Mouse (Mus musculus): ENCODE measurements around the gene Rapgef6. TPM values are rescaled to one million over a fixed set of nuclear protein-coding genes. Genes with fewer than 3 reads are reported as not detected.
"Not testable (repeated sequence)": the region's sequence is repeated elsewhere in the genome, so short reads cannot be mapped to it uniquely, and the experiment has no call there.

The Rapgef6 gene
- polyA plus RNA-seq, 3 experiments from 2014 or later, result 104 to 248 (median 244) TPM

GRCm38 (mm10) chr11:54592585-54592984, 69.9 kb downstream of the Rapgef6 start:
- ATAC-seq, result no peak

- ATAC-seq, result no peak
Measured at GRCm38 (mm10) chr11:54594049-54594448, 71.4 kb downstream of the Rapgef6 start.

DNA sequence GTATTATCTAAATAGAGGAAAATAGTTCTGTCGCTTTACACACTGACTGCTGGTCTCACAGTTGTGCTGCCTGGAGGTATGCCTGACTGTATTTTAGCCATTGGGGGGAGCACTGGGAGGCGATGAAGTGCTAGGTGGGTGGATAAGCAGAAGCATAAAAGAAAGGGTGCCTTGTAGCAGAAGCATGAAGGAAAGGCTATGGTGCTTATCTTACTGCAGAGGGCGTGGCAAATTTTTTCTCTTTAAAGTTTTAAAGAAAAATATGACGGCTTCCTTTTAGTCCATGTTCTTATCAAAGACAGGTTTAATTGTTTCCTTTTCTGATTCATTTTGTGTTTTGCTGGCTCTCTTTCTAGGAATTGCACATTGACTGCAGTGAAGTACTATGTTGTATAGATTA, 72.4 kb downstream of the Rapgef6 start:
- ATAC-seq, result peak; percentile 33

GRCm38 (mm10) chr11:54595905-54596555, 73.4 kb downstream of the Rapgef6 start:
- no peak for ATAC-seq

GRCm38 (mm10) chr11:54597902-54598447, 75.3 kb downstream of the Rapgef6 start:
- ATAC-seq, result peak; percentile 42

DNA sequence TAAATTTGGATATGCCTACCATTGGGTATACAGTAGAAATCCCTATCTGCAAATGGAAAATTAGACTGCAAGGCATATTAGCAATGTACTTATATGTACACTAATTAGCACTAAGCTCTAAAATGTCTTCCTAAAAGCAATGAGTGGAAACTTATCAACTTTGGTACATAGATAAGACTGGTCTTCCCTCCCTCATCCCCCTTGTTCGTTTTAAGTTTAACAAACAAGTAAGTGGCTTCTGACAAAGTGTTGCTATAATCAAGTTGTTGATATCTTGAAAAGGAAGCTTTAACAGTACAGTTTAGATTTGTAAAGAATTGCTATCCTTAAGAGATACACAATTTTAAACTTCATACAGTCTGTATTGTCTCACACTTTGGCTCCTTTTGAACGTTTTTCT, 78.5 kb downstream of the Rapgef6 start:
- no peak for ATAC-seq

GRCm38 (mm10) chr11:54602764-54603163, 80.1 kb downstream of the Rapgef6 start:
- not testable (repeated sequence) for ATAC-seq

- ATAC-seq, result no peak
Measured at GRCm38 (mm10) chr11:54604415-54604814, 81.8 kb downstream of the Rapgef6 start.

DNA sequence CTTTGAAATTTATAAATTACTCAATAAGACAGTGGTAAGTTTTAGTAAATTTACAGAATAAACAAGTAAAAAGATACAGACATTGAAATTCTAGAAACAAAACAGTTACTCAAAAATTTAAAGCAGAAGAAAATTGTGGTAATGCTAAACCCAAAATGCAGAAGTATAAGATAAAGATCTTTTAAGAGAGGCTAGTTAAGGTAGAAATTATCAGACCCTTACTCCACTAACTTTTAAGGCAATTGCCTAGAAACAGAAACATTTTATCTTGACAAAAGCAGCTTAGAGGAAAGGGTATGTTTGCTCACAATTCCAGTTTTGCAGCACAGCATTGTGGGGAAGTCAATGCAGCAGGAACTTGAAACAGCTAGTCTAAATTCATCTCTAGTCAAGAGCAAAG, 91.0 kb downstream of the Rapgef6 start:
- ATAC-seq, result no peak

DNA sequence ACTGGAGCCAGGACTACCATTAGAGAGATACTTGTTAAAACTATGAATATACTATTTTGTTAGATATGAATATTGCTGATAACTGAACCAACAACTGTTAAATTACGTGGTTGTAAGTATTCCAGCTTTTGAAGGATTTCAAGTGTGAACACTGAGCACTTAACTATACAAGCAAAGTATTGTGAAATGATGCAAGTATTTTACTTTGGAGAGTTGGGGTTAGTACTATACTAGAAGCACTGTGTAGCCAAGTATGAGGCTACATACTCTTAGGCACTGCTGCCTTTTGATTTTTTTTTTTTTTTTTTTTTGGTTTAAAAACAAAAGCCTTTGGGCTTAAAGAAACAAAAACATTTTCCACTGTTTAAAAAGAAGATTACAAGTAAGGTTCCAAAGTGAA, 91.9 kb downstream of the Rapgef6 start:
- ATAC-seq, result no peak

GRCm38 (mm10) chr11:54618841-54619240, 96.2 kb downstream of the Rapgef6 start:
- ATAC-seq, result no peak

- peak; percentile 89 for ATAC-seq
Measured at GRCm38 (mm10) chr11:54621725-54622124, 99.1 kb downstream of the Rapgef6 start.

DNA sequence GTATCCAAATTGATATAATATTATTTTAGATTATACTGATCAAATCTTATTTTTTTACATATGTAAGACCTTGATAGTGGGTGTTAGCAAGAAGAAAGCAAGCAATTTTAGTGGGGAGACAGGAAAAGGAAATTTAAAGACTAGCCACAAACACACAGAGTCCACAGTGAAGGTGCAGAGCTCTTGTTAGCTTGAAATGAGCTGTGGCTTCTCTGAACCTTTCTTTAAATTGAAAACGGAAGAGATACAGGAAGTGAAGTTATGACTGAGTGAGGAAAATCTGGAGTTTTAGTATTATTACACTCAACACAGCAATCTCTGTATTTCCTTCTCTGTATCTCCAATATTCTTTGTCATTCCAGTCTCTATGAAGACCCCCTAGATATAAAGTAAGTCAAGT, 104.3 kb downstream of the Rapgef6 start:
- peak; percentile 74 for ATAC-seq

DNA sequence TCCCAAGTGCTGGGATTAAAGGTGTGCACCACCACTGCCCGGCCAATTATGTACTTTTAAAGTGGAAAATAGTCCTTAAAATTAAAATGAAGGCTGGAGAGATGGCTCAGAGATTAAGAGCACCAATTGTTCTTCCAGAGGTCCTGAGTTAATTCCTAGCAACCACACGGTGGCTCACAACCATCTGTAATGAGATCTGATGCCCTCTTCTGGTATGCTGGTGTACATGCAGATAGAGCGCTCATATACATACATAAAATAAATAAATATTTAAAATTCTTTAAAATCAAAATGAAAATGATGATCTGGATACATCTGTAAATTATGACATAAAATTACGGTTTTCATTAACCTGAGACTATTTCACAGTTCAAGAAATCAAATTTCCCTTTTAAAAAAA, 123.8 kb downstream of the Rapgef6 start:
- ATAC-seq, result no peak

DNA sequence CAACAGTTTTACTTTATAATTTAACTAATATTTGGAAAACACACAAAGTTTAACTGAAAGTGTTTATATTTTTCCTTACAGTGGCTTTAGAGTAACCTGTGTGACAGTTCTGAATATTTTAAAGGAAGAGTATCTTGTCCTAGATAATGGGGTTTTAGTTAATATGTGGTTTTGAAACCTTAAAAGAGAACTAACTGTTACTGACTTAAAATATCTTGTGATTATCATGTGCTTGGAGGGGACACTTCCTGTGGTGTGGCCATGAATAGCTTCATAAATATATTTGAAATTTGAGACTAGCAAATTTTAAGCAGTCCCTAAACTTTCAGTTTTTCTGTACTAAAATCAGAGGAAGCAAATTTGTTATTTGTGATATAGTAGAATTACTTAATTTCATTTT, 125.9 kb downstream of the Rapgef6 start:
- ATAC-seq, result no peak

DNA sequence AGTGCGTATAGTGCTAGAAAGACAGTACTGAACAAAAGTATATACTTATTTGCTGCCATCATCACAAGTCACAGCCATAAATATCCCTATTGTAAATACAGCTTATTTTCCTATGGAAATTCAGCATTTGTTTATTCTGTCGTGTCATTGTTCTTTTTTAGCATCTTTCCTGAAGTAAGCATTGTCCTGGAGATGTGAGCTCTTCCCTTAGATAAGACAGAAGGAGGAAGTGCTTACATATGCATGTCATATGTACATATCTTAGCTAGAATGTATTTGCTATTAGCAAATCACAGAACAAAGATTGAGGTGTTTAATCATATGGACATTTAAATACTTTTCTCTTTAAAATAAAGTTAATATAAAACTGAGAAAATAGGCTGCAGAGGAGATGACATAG, 132.8 kb downstream of the Rapgef6 start:
- no peak for ATAC-seq

- ATAC-seq, result no peak
Measured at GRCm38 (mm10) chr11:54673575-54674298, 151.1 kb downstream of the Rapgef6 start.

- no peak for ATAC-seq
Measured at GRCm38 (mm10) chr11:54675792-54676489, 153.3 kb downstream of the Rapgef6 start.

GRCm38 (mm10) chr11:54679141-54679540, 156.5 kb downstream of the Rapgef6 start:
- no peak for ATAC-seq

- no peak for ATAC-seq
Measured at GRCm38 (mm10) chr11:54684831-54685230, 162.2 kb downstream of the Rapgef6 start.

- ATAC-seq, result no peak
Measured at GRCm38 (mm10) chr11:54690171-54690570, 167.5 kb downstream of the Rapgef6 start.

- ATAC-seq, result no peak
Measured at GRCm38 (mm10) chr11:54691179-54691578, 168.5 kb downstream of the Rapgef6 start.

DNA sequence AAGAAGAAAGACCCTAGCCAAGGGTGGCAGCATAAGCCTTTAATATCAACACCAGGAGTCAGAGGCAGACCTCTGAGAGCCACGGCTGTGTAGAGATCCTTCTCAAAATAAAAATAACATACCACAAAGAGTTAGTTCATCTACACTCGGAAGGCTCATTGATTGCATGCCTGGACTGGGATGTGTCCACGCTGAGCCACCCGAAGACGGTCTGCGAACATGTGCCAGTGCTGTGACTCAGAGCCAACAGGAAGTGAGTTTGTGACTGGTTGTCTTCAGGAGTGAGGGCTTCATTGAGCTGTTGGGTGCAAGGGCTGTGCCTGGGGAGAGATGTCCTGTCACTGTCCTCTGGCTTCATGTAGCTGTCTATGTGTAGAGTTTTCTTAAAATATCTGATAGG, 171.0 kb downstream of the Rapgef6 start:
- ATAC-seq, result no peak

Data from inflammation-experienced regulatory T-cells, adult 6 months (primary cell).